Mouse (Mus musculus): ENCODE results near the gene Slc16a5.
A peak's percentile ranks its signal among the peaks of the same experiment; 100 is the strongest.

Slc16a5 gene

DNA sequence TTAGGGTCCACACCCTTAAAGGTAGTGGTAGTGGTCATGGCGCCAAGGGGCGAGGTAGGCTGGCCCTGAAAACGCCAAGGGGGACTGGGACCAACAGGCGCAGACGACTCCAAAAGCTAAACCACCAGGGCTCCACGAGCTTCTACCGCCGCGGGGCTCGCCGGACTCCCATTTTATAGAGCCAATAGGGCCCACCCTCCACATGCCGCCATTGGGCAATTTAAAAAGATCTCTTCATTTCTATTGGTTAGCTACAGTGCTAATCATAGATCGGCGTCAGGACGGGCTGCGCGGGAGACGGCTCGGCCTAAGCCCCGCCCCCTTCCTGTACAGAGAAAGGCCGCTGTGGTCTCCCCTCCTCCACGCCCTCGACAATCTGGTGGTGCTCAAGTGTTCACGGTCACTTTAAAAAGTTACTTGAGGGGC, 52.0 kb downstream of the Slc16a5 start, which contains the start of gene Jpt1:
Gene Jpt1, minus strand, starts transcription at position 150 of the 426 bp plus-strand sequence.
- peak; percentile 58 for DNase-seq (ENCODE audit: low spot score)

DNA sequence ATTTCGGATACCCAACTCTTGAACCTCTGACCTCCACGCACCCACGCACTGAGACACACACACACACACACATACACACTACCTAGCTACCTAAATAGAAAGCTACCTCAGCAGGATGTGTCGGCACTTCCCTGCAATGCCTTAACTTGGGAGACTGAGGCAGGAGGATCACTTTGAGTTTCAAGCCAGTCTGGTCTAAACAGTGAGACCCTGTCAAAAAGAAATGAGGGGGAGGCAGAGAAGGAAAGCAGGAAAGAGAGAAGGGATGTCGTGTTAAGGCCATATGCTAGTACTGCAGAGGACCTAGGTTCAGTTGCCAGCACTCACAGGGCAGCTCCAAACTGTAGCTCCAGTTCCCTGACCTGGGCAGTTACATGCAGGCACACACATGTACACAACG, 52.7 kb downstream of the Slc16a5 start:
- no peak for DNase-seq (ENCODE audit: low spot score)

DNA sequence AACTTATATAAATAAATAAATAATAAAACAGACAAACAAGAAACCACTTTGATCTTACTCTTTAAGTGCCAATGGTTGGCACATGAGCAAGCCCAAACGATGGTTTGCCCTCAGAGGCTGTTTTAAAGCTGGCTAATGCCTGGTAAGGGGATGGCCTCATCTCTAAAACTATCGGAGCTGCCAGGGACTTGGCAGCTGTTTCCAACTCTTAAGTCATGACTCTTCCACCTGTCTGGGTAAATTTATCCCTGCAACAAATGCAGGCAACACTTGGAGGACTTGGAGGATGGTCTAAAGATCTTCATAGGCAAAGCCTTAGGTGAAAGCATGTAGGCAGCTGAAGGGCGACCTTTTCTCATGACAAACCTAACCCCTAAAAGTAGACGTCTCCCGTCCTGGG, 54.7 kb downstream of the Slc16a5 start:
- no peak for DNase-seq (ENCODE audit: low spot score)

DNA sequence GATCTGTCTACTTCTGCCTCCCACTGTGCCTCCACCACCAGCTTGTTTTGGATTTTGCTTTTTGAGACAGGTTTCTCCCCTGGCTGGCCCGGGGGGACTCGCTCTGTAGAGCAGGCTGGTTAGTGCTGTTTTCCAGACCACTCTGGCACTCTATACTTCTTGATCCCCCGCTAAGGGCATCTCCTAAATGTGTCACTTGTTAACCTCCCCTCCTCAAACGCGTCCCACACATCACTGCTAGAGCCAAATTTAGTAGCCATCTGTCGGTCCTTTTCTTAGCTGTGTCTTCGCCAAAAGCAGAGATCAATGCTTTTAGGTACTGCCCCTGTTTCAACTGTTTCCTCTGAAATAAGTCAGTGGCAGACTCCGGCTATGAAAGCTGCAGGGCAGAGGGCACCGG, 56.4 kb downstream of the Slc16a5 start:
- DNase-seq (ENCODE audit: low spot score): no peak

DNA sequence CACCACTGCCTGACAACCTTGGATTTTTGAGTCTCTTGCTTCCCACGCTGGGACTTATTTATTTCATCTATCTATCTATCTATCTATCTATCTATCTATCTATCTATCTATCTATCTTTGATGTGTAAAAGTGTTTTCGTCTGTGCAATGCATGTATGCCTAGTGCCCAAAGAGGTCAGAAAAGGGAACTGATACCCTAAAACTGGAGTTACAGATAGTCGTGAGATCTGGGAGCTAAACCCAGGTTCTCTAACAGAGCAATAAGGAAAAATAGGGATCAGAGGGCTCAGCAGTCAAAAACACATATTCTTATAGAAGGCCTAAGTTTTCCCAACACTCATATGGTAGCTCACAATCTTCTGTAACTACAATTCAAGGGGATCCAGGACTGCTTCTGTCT, 57.3 kb downstream of the Slc16a5 start:
- no peak for DNase-seq (ENCODE audit: low spot score)

DNA sequence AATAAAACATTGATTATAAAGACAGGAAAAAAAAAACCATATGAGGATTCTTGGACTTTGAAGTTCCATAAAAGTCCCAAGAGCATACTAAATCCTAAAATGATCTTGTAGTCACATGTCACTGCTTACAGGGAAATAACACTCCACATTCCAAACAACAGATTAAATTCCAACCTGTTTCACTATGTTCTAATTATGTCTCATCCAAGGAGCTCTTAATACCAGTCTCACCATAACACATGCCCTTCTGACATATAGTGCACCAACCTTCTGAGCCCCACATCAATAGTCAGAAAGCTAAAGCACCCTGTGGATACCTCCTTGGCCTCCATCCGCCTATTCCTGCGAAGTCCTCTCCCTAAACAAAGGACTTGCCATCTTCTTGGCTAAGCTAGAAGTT, 57.9 kb downstream of the Slc16a5 start:
- DNase-seq (ENCODE audit: low spot score): no peak

DNA sequence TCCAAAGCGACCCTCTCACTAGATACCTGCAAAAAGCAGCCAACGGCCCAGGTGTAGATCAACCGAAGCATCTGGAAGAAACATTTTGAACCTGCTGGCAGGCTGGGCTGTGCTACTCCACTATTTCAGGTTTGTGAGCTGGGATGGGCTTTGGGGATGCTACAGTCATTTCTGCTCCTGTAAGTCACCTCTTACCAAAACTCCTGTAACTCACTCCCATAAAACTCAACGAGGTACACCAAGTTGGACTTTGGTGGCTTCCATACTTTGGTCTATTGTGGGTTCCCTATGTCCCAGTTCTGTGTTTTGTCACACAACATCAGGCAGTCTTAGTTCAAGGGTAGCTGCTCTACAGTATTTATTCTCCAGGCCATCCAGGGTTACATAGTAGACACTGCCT, 58.8 kb downstream of the Slc16a5 start:
- DNase-seq (ENCODE audit: low spot score): no peak

DNA sequence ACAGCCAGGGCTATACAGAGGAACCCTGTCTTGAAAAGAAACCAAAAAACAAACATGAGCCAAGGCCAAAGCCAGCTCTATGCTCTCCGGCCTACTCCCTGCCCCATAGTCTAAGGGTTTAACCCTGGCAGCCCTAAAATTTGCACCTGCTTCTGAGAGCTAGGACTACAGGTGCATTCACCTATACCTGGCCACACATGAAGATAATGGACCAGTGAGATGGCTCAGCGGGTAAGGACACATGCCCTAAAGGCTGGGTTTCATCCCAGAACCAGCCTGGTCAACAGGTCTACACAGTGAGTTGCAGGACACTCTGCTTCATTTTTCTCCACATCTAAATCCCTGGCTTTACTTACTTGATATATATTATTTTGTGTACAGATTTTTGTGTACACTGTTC, 60.0 kb downstream of the Slc16a5 start:
- DNase-seq (ENCODE audit: low spot score): no peak

DNA sequence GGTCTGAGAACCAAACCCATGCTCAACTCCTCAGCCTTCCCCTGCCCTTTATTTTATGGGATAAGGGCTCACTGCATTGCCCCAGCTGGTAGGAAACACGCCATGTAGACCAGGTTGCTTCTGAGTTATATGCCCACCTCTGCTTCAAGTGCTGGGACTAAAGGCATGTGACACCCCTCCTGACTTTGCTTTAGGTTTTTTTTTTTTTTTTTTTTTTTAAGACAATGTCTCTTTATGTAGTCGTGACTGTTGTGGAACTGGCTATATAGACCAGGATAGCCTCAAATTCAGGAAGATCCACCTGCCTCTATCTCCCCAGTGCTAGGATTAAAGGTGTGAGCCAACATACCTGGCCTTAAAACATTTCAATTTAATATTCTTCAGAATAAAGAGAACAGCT, 60.4 kb downstream of the Slc16a5 start:
- DNase-seq (ENCODE audit: low spot score): no peak
